Mouse (Mus musculus): Measurements from ENCODE around the gene Snrpd3.

DNA sequence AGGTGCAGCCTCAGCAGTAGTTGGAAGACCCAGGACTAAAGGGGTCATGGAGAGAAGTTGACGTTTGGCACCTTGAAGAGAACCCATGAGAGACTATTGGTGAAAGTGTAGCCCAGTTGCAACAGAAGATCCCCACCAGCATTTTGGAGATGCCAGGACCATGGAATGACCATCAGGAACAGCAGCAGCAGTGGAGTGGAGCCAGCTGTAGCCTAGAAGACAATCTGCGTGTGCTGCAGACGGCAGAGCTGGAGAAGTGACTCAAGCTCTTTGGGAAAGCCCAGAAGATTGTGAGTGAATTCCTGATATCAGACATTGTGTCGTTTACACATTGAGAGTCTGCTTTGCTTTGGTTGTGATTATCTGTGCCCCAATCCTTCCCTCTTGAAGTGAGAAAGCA is 35.6 kb upstream of the Snrpd3 start:
- TF ChIP-seq POLR2A (IDR thresholded peaks at IDR 0.05; ENCODE audit: insufficient read depth, low read depth, low read length) (no peak), CTCF (IDR thresholded peaks at IDR 0.05; ENCODE audit: insufficient read depth, low read depth, low read length) (no peak)
